Mouse (Mus musculus) liver, embryonic 14.5 days (tissue): ENCODE data around the gene Eno2.

ENCODE experiments used
- CTCF ChIP-seq: IDR thresholded peaks from 2 replicates; pipeline ENCODE4 v1.5.1; 2016; ENCODE audit warnings: antibody characterized with exemption, low read depth, control low read depth
- EP300 ChIP-seq: IDR thresholded peaks from 2 replicates; pipeline ENCODE4 v1.6.1; 2016; ENCODE audit warnings: antibody characterized with exemption, low read depth

- TF ChIP-seq EP300 (no peak), CTCF (no peak)
Observed at GRCm38 (mm10) chr6:124717968-124718367, 51.5 kb downstream of the Eno2 start.
